Mouse (Mus musculus): ENCODE measurements around the gene Pkd1l1.

The Pkd1l1 gene

GRCm38 (mm10) chr11:8936431-8937110 is 36.5 kb downstream of the Pkd1l1 start:
- no peak for DNase-seq (ENCODE audit: low read depth, low spot score)

- no peak for DNase-seq (ENCODE audit: low read depth, low spot score)
Measured at GRCm38 (mm10) chr11:8916081-8916671, 56.9 kb downstream of the Pkd1l1 start.

DNA sequence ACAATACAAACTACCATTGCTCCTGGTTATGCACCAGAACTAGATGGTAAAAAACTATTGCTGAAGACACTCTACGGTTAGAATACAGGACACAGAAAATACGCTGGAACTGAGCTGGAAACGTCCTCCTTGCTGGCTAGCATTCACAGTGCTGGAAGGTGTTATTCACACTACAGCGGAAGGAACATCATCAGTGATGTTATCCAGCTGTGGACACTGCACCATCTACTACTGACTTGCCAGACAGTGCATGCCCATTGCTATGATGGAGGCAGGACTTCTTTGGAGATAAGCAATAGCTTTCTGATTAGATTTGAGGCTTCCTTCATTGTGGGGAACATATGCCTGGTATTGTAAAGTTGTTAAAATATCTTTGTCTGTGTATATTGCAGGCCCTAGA is 90.3 kb downstream of the Pkd1l1 start:
- DNase-seq (ENCODE audit: low read depth, low spot score) = no peak

GRCm38 (mm10) chr11:8881521-8881920 is 91.5 kb downstream of the Pkd1l1 start:
- no peak for DNase-seq (ENCODE audit: low read depth, low spot score)

- DNase-seq (ENCODE audit: low read depth, low spot score) = no peak
Measured at GRCm38 (mm10) chr11:8870115-8870514, 103.0 kb downstream of the Pkd1l1 start.

DNA sequence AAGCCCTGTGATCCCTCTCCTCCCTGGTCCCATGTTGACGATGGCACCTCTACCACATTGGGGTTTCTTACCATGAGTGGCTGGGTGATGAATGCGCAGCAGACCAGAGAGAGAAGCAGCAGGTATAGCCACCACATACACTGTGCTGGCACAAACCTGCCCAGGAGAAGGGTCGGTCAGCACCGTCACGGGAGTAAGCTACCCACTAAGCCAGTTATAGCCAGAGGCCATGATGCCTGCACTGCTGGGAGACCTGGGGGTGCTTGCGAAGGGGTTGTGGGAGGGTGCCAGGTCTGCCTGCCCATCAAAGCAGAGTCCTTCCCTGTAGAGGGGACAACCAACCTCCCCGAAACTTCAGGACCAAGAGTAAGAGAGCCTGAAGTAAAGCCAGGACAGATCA is 107.0 kb downstream of the Pkd1l1 start:
- no peak for DNase-seq (ENCODE audit: low read depth, low spot score)

DNA sequence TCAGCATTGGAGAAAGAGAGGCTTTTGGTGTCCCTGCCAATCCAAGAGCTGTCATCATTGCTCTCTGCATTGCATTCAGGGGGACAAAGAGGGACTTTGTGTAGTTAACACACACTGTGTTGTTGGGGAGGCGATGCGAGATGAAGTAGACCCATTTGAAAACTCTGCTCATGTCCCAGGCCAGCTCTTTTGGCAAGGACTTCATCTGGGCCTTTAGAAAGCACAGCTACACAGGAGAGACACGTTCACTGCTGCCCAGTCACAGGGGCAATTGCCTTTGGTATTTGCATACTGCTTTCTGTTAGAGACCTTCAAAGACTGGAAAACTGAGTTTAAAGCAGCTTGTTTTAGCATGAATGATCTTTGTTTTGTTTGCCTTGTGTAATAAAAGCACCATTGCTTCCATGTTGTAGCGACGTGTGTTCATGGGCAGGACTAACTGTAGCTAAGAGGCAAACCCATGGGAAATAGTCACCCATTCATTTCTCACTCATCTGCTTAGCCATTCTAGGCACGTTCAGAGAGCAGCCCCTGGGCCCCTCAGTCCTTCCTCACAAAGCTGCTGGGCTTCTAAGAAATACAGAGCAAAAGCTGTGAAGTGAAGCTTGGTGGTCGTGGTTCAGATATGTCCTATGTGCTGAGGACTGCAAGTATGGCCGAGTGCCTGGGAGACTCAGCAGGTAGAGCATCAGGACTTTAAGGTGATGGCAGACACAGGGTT is 109.0 kb downstream of the Pkd1l1 start:
- DNase-seq (ENCODE audit: low read depth, low spot score) = no peak

GRCm38 (mm10) chr11:8862426-8862825 is 110.6 kb downstream of the Pkd1l1 start:
- no peak for DNase-seq (ENCODE audit: low read depth, low spot score)

- DNase-seq (ENCODE audit: low read depth, low spot score) = no peak
Measured at GRCm38 (mm10) chr11:8861978-8862377, 111.1 kb downstream of the Pkd1l1 start.

GRCm38 (mm10) chr11:8860878-8861277 is 112.2 kb downstream of the Pkd1l1 start:
- no peak for DNase-seq (ENCODE audit: low read depth, low spot score)

DNA sequence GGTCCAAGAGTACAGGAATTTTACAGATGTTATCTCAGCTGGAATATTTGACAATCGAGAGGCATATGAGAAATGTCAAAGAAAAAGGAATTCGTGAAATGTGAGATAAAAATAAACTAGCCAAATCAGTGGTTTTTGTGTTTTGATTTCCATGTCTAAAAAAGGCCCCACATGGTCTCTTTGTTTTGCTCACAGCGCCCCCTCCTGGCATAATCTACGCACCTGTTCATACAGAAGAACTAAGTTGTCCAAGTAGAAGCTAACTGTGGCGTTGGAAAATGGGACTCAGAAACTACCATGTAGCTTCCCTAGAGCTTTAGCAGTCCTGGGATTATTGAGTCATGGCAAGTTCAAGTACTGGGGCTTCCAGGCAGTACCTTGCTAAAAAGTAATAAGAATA is 113.2 kb downstream of the Pkd1l1 start:
- peak; percentile 2 for DNase-seq (ENCODE audit: low read depth, low spot score)

GRCm38 (mm10) chr11:8859041-8859440 is 114.0 kb downstream of the Pkd1l1 start:
- no peak for DNase-seq (ENCODE audit: low read depth, low spot score)

GRCm38 (mm10) chr11:8856125-8856524 is 116.9 kb downstream of the Pkd1l1 start:
- DNase-seq (ENCODE audit: low read depth, low spot score) = no peak

GRCm38 (mm10) chr11:8848049-8848448 is 125.0 kb downstream of the Pkd1l1 start:
- no peak for DNase-seq (ENCODE audit: low read depth, low spot score)

DNA sequence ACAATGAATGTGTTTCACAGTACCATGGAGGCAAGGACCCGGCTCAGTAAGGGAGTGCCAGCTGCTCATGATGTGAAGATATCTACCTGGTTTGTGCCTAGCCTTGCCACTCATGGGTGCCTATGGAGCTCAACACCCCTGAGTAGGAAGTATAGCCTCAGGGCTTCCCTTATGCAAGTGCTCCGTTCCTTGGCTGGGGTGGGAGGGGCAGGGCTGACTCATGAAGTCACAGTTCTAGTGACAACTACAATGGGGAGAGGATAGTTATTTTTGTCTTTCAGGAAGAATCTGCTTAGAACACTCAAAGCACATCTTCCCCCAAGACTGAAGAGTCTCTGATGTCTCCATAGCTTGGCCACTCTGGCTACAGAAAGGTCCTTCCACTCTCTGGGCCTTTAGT is 125.4 kb downstream of the Pkd1l1 start:
- no peak for DNase-seq (ENCODE audit: low read depth, low spot score)

- DNase-seq (ENCODE audit: low read depth, low spot score) = no peak
Measured at GRCm38 (mm10) chr11:8836176-8836575, 136.9 kb downstream of the Pkd1l1 start.

DNA sequence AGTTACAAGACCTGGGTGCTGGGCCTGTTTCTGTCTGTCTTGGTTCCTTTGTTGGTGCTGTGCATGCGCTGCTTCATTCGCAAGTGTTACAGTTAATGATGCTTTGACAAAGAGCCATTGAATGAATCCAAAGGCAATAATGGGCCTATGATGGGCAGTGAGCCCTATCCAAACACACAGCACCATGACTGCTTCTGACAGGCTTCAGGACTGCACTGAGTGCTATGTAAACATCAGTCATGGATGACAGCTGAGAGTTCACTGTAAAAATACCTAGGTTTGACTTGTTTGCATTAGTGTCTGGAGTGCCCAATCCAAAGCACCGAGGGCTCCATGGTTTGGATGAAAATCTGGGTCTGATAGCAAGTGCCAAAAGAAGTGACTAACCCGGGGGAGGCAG is 138.9 kb downstream of the Pkd1l1 start:
- DNase-seq (ENCODE audit: low read depth, low spot score) = no peak

- DNase-seq (ENCODE audit: low read depth, low spot score) = no peak
Measured at GRCm38 (mm10) chr11:8830551-8830950, 142.5 kb downstream of the Pkd1l1 start.

- no peak for DNase-seq (ENCODE audit: low read depth, low spot score)
Measured at GRCm38 (mm10) chr11:8829561-8829960, 143.5 kb downstream of the Pkd1l1 start.

GRCm38 (mm10) chr11:8828836-8829526 is 144.1 kb downstream of the Pkd1l1 start:
- DNase-seq (ENCODE audit: low read depth, low spot score) = no peak

DNA sequence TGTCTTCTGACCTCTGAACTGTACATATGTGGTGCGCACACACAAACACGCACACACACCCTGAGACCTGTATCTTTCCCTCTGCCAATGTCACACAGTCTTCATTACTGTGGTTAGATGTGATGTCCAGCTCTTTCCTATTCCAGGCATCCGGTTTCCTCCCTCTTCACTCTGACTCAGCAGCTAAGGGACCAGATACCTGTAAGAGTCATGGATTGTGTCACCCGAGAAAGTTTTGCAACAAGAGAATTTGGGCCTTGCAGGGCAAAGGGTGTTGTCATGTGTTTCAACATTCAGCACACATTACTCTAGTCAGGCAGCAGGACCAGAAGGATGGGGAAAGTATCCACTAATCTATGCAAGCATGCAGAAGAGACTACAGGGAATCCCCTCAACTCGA is 146.5 kb downstream of the Pkd1l1 start:
- no peak for DNase-seq (ENCODE audit: low read depth, low spot score)

DNA sequence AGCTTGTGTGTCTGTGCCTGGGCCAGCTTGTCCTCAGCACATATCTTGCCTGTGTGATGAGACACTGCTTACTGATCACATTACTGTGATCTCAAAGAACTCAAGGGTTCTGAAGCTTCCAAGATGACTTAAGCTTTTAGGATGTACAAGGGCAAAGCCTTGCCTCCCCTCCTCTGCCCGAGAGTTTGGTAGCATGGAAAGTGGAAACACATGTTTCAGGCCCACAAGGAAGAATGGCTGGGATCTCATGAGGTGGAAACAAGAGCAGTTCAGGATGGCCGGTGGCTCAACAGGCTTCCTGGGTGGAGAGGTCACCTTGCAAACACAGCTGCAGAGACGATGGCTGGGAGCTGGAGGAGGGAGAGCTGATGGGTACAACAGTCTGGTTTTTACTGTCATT is 147.0 kb downstream of the Pkd1l1 start:
- no peak for DNase-seq (ENCODE audit: low read depth, low spot score)

All from c-Kit-negative CD71-positive TER-119-positive erythroid progenitor cells, embryonic 14.5 days (primary cell).